Mouse (Mus musculus): ENCODE results near the gene Gm21976.
A peak's percentile ranks its signal among the peaks of the same experiment; 100 is the strongest.

DNA sequence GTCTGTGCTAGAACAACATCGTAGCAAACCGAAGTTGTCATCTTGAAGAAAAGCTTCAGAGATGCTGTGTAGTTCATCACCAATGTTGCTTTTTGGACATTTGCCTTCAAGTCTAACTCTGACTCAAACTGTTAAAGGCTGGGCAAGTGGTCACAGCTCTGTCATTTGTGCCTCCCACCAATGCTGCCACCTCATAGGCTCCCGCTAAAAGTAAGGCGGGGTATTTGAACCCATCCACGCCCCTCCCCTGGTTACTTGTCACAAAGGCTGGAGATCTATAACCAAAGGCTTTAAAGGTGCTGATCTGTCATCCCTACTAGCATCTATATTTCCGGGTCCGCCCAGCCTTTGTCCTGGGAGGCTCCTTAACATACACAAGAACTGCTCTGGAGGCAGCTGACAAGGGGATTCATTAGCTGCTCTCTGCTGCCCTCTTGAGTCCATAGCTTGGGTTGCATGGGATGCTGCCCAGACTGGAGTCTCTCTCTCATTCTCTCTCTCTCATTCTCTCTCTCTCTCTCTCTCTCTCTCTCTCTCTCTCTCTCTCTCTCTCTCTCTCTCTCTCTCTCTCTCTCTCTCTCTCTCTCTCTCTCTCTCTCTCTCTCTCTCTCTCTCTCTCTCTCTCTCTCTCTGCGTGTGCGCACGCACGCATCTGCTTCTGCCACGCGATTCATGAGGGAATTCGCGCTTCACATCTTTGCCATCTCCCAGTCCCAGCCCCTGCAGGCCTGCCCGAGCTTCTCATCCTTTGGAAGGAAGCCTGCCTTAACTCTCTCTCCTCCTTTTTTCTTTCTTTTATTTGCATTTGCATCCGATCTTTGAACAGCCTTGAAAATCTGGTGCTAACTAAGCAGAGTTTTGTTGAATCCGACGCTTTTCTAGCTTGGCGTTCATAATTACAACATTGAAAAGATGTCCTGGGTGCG lies 19.4 kb downstream of the Gm21976 start:
- TF ChIP-seq POLR2A (IDR thresholded peaks at IDR 0.05; ENCODE audit: low read depth, low read length) (no peak), CTCF (IDR thresholded peaks at IDR 0.05; ENCODE audit: extremely low read depth, insufficient read depth, insufficient read length, insufficient replicate concordance) (peak; percentile 61; the same call in 1 of the 2 replicates)
